Mouse (Mus musculus): ENCODE measurements around the gene Bend5. TPM values are rescaled to one million over a fixed set of nuclear protein-coding genes. Genes with fewer than 3 reads are reported as not detected.

Gene Bend5
- polyA plus RNA-seq, 1 experiment from 2014 or later = 65.8 TPM

DNA sequence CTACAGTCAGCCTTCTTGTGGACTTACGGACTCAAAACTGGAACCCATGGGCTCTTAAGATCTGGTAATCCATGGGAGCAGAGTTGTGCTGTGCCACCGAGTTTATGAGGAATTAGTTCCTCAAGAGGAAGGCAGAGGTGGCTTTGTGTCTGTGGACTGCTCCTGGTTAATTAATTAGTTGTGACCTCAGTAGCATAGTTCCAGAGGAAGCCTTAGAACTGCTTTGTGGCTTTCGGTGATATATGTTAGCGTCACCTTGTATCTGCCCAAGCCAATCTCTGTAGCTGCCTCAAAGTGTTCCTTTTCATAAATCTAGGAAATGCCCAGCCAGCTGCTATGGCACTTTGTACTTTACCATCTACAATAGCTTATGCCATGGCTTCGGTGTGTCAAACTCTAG lies 2.9 kb downstream of the Bend5 start:
- Histone ChIP-seq H3K27ac (no peak overlapping the region), H3K9ac (no peak overlapping the region), H3K4me3 (no peak overlapping the region), H3K36me3 (peaks cover 16% of the 10 kb centered on the region), H3K9me3 (no peaks in the 10 kb centered on the region), H3K4me2 (replicated peaks) (peak overlapping the region; percentile 86; the same call in 1 of the 2 replicates), H3K4me1 (peaks cover 15% of the 10 kb centered on the region), H3K27me3 (replicated peaks) (no peaks in the 10 kb centered on the region)
- WGBS = 92% methylated on average over 5 of the region's 5 CpGs
- no peak for ATAC-seq (ENCODE audit: low FRiP score, low read depth)

- no peak for ATAC-seq (ENCODE audit: low FRiP score, low read depth)
- Histone ChIP-seq H3K27ac (no peak overlapping the region), H3K9ac (no peak overlapping the region), H3K9me3 (no peaks in the 10 kb centered on the region), H3K4me1 (peaks cover 15% of the 10 kb centered on the region), H3K4me3 (no peak overlapping the region), H3K27me3 (replicated peaks) (no peaks in the 10 kb centered on the region), H3K4me2 (replicated peaks) (no peak overlapping the region), H3K36me3 (peaks cover 16% of the 10 kb centered on the region)
- 87% methylated on average over 1 of the region's 1 CpGs for WGBS
These were observed 4.7 kb downstream of the Bend5 start for GRCm38 (mm10) chr4:111419476-111419875.

- H3K9me3 ChIP-seq = no peaks in the 10 kb centered on the region
- no peak for ATAC-seq (ENCODE audit: low FRiP score, low read depth)
- peaks cover 16% of the 10 kb centered on the region for H3K36me3 ChIP-seq
- H3K4me1 ChIP-seq = peaks cover 15% of the 10 kb centered on the region
- H3K27ac ChIP-seq = no peak overlapping the region
- no peak overlapping the region for H3K9ac ChIP-seq
- 83% methylated on average over 3 of the region's 3 CpGs for WGBS
- no peak overlapping the region for H3K4me3 ChIP-seq
- H3K27me3 ChIP-seq (replicated peaks) = no peaks in the 10 kb centered on the region
- no peak overlapping the region for H3K4me2 ChIP-seq (replicated peaks)
These were observed 5.2 kb downstream of the Bend5 start for GRCm38 (mm10) chr4:111420031-111420430.

GRCm38 (mm10) chr4:111420955-111421354 lies 6.1 kb downstream of the Bend5 start:
- Histone ChIP-seq H3K4me3 (no peak overlapping the region), H3K36me3 (peaks cover 16% of the 10 kb centered on the region), H3K27me3 (replicated peaks) (no peaks in the 10 kb centered on the region), H3K9ac (no peak overlapping the region), H3K27ac (no peak overlapping the region), H3K4me1 (peaks cover 11% of the 10 kb centered on the region), H3K4me2 (replicated peaks) (no peak overlapping the region), H3K9me3 (no peaks in the 10 kb centered on the region)
- ATAC-seq (ENCODE audit: low FRiP score, low read depth) = no peak
- 90% methylated on average over 4 of the region's 4 CpGs for WGBS

- no peak overlapping the region for H3K9ac ChIP-seq
- peaks cover 4% of the 10 kb centered on the region; the same call in 1 of the 2 replicates for H3K4me1 ChIP-seq
- no peak overlapping the region for H3K4me2 ChIP-seq (replicated peaks)
- no peak overlapping the region for H3K4me3 ChIP-seq
- ATAC-seq (ENCODE audit: low FRiP score, low read depth) = no peak
- H3K27ac ChIP-seq = no peak overlapping the region
- no peaks in the 10 kb centered on the region for H3K9me3 ChIP-seq
- 90% methylated on average over 6 of the region's 6 CpGs for WGBS
- H3K36me3 ChIP-seq = peaks cover 16% of the 10 kb centered on the region
- no peaks in the 10 kb centered on the region for H3K27me3 ChIP-seq (replicated peaks)
These were observed 7.0 kb downstream of the Bend5 start for GRCm38 (mm10) chr4:111421785-111422184.

GRCm38 (mm10) chr4:111424371-111424950 lies 9.7 kb downstream of the Bend5 start:
- no peaks in the 10 kb centered on the region for H3K27me3 ChIP-seq (replicated peaks)
- no peak overlapping the region for H3K9ac ChIP-seq
- peaks cover 7% of the 10 kb centered on the region; the same call in 1 of the 2 replicates for H3K4me1 ChIP-seq
- no peak for ATAC-seq (ENCODE audit: low FRiP score, low read depth)
- H3K27ac ChIP-seq = no peak overlapping the region
- no peak overlapping the region for H3K4me3 ChIP-seq
- no peaks in the 10 kb centered on the region for H3K9me3 ChIP-seq
- 88% methylated on average over 1 of the region's 1 CpGs for WGBS
- no peak overlapping the region for H3K4me2 ChIP-seq (replicated peaks)
- peaks cover 2% of the 10 kb centered on the region for H3K36me3 ChIP-seq

DNA sequence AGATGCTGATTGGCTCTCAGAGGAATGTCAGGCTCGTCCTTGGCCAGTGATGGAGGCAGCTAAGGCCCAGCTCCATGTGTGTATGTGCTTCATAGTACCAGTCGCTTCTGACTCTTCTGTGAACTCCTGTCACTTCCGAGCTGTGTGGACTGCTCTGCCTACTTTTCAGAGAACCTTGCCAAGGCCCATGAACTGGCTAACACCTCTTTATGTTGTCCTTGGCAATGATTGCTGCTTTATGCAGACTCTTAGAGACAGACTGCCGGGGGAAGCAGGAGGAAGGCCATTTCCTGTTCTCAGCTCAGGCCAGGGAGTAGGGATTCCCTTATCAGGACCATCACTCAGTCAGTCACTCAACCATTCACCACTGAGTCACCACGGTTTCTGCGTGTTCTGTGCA lies 10.4 kb downstream of the Bend5 start:
- 80% methylated on average over 6 of the region's 6 CpGs for WGBS
- Histone ChIP-seq H3K4me3 (no peak overlapping the region), H3K27ac (no peak overlapping the region), H3K4me2 (replicated peaks) (no peak overlapping the region), H3K9ac (no peak overlapping the region), H3K27me3 (replicated peaks) (no peaks in the 10 kb centered on the region), H3K9me3 (no peaks in the 10 kb centered on the region), H3K36me3 (no peaks in the 10 kb centered on the region), H3K4me1 (peaks cover 7% of the 10 kb centered on the region; the same call in 1 of the 2 replicates)
- ATAC-seq (ENCODE audit: low FRiP score, low read depth) = no peak

DNA sequence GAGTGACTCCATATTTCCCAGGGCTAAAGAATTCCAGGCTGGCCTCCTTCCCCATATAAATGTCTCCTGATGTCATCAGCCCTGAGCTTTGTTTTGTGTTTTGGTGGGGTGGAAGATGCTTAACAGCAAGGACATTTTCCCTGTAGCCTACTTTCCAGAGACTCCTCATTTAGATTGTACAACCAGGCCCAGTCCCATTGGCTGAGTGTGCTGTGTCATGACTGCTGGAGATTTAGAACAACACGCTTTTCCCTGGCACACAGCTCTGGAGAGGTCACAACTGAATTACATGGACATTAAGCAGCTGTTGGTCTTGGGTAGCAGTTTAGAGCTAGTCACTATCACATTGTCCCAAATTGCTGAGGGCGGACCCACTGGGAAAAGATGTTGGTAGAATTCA lies 16.4 kb downstream of the Bend5 start:
- WGBS = 82% methylated on average over 2 of the region's 2 CpGs
- ATAC-seq (ENCODE audit: low FRiP score, low read depth) = no peak

GRCm38 (mm10) chr4:111432013-111432412 lies 17.2 kb downstream of the Bend5 start:
- Histone ChIP-seq H3K36me3 (peaks cover 57% of the 10 kb centered on the region), H3K27me3 (replicated peaks) (no peaks in the 10 kb centered on the region), H3K9ac (no peak overlapping the region), H3K4me3 (no peak overlapping the region), H3K27ac (no peak overlapping the region), H3K4me2 (replicated peaks) (no peak overlapping the region), H3K9me3 (no peaks in the 10 kb centered on the region), H3K4me1 (peaks cover 10% of the 10 kb centered on the region; the same call in 1 of the 2 replicates)
- no peak for ATAC-seq (ENCODE audit: low FRiP score, low read depth)
- WGBS = 71% methylated on average over 5 of the region's 5 CpGs

More for the DNA sequence above, 16.4 kb downstream of the Bend5 start:
- no peak overlapping the region for H3K4me2 ChIP-seq (replicated peaks)
- peaks cover 10% of the 10 kb centered on the region; the same call in 1 of the 2 replicates for H3K4me1 ChIP-seq
- peaks cover 49% of the 10 kb centered on the region for H3K36me3 ChIP-seq
- H3K9me3 ChIP-seq = no peaks in the 10 kb centered on the region
- no peak overlapping the region for H3K9ac ChIP-seq
- H3K4me3 ChIP-seq = no peak overlapping the region
- H3K27ac ChIP-seq = no peak overlapping the region
- no peaks in the 10 kb centered on the region for H3K27me3 ChIP-seq (replicated peaks)

- no peak overlapping the region for H3K27ac ChIP-seq
- no peak overlapping the region for H3K4me2 ChIP-seq (replicated peaks)
- H3K4me3 ChIP-seq = no peak overlapping the region
- no peaks in the 10 kb centered on the region for H3K27me3 ChIP-seq (replicated peaks)
- peaks cover 58% of the 10 kb centered on the region for H3K36me3 ChIP-seq
- no peak for ATAC-seq (ENCODE audit: low FRiP score, low read depth)
- 86% methylated on average over 5 of the region's 5 CpGs for WGBS
- H3K4me1 ChIP-seq = peaks cover 10% of the 10 kb centered on the region; the same call in 1 of the 2 replicates
- no peak overlapping the region for H3K9ac ChIP-seq
- H3K9me3 ChIP-seq = no peaks in the 10 kb centered on the region
These were observed 17.6 kb downstream of the Bend5 start for GRCm38 (mm10) chr4:111432417-111432816.

- Histone ChIP-seq H3K9ac (no peak overlapping the region), H3K36me3 (peaks cover 14% of the 10 kb centered on the region), H3K4me2 (replicated peaks) (no peak overlapping the region), H3K27ac (no peak overlapping the region), H3K4me3 (no peak overlapping the region), H3K4me1 (peaks cover 37% of the 10 kb centered on the region), H3K27me3 (replicated peaks) (no peaks in the 10 kb centered on the region), H3K9me3 (no peaks in the 10 kb centered on the region)
- ATAC-seq (ENCODE audit: low FRiP score, low read depth) = no peak
- 74% methylated on average over 1 of the region's 1 CpGs for WGBS
These were observed 26.9 kb downstream of the Bend5 start for GRCm38 (mm10) chr4:111441709-111442108.

- Histone ChIP-seq H3K9me3 (no peaks in the 10 kb centered on the region), H3K4me2 (replicated peaks) (no peak overlapping the region), H3K36me3 (peaks cover 11% of the 10 kb centered on the region; the same call in 1 of the 2 replicates), H3K4me3 (no peak overlapping the region), H3K27ac (no peak overlapping the region), H3K27me3 (replicated peaks) (no peaks in the 10 kb centered on the region), H3K9ac (no peak overlapping the region), H3K4me1 (peaks cover 37% of the 10 kb centered on the region)
- 85% methylated on average over 1 of the region's 1 CpGs for WGBS
- no peak for ATAC-seq (ENCODE audit: low FRiP score, low read depth)
These were observed 27.8 kb downstream of the Bend5 start for GRCm38 (mm10) chr4:111442435-111443238.

Data from neural tube, embryonic 12.5 days (tissue).